Mouse (Mus musculus) CH12F3 (cell line): ENCODE data around the gene G3bp1.

Experiments
- in situ Hi-C: fragments of 300-500 bp; cut with MboI; formaldehyde crosslinking; loops from 2 replicates; pipeline ENCODE4 v1.14.3; 2020; ENCODE audit warnings: low sequenced_read_pairs

The G3bp1 gene

DNA sequence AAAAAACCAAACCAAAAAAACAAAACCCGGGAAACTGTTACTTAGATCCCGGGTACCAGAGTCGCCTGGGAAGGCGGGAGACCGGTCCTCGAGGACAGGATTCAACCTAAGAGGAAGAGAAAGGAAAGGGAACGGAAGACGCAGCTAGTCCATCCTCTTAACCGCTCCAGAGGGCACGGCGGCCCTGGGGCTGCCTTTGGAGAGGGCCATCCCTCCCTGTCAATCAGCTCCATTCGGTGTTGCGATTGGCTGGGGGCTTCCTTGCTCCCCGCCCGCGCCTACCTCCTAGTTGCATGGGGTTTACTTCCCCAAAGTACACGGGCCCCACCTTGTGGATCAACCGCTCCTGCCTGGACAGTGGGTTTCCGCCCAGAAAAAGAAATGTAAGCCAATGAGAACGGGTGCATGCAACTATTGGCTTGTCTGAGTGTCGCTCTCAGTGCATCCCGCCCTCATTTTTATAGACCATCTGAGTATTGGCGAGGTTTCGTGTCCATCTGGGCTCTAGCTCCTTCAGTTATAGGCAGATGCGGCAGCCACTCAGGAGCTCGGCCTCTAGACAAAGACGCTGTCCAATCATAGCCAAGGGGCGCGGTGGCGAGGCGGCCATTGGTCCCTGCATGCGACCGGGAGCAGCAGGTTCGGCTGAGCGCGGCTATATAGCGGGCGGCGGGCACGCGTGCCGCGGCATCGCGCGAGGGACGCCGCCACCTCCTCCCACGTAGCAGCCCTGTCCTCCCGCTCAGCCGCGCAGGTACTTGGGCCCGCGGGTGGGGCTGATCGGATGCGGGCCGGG lies at the start of gene G3bp1:
G3bp1 (plus strand) TSS at position 638 of the 796 bp plus-strand sequence.
- in situ Hi-C loops = no loop called here

DNA sequence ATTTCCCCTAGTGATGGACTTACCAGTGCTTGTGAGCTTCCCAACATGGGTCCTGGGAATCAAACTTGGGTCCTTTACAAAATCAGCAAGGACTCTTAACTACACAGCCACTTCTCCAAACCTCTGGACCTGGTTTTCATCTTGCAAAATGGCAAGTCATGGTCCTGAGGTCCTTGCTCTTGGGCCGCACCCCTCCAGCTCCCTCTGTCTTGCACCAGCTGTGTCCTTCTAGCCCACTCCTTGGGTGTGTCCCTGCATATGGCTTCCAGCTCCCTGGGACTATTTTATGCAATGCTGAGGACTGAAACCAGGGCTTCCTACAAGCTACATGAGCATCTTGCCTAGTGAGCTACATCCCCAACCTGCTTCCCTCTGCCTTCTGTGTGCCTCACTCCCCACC lies 46.5 kb upstream of the G3bp1 start, which contains the start of gene Sparc:
Sparc (minus strand) TSS at position 206 of the 400 bp plus-strand sequence.
- in situ Hi-C loops = no loop called here

DNA sequence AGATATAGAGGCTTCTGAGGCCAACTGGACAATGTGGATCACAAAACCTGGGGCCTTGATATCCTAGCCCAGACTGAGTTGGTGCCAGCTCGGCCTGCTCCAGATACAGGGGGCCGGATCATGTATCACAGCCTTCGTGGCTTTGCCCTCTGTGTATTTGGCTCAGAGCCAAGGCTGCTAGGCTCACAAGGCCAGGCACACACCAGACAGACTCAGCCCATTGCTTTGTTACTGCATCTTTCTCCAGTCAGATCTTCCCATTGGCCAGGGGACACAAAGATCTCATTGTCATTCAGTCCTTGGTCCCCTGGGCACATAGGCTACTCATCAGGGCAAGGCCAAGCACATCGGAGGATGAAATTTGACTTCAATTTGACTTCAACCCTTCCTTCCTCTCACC lies 45.7 kb upstream of the G3bp1 start:
- in situ Hi-C loops = no loop called here

DNA sequence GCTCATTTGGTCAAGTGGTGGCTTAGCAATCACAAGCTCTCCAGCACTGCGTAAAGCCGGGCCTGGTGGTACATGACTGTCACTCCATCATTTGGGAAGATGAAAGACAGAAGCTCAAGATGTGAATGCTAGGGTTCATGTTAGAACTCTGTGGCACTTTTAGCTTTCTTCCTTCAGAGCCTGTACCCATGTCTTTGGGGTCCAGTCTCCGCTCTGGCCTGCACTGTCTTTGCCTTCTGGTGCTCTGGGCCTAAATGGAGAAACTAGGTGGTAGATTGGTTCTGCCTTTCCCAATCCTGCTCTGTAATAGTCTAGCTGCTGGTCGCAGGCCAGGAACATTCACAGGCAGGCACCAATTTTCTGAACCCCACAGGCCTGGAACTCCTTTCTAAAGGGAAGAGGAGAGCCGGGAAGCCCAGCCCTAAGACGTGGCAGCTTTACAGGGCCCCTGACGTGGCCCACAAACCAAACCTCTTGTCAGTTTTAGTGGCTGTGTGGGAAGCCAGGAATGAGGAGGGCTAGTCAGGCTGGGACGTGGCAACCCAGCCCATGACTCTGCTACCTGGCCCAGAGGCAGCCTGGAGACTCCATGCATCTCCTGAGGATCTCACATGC lies 44.6 kb upstream of the G3bp1 start:
- in situ Hi-C loops = no loop called here

DNA sequence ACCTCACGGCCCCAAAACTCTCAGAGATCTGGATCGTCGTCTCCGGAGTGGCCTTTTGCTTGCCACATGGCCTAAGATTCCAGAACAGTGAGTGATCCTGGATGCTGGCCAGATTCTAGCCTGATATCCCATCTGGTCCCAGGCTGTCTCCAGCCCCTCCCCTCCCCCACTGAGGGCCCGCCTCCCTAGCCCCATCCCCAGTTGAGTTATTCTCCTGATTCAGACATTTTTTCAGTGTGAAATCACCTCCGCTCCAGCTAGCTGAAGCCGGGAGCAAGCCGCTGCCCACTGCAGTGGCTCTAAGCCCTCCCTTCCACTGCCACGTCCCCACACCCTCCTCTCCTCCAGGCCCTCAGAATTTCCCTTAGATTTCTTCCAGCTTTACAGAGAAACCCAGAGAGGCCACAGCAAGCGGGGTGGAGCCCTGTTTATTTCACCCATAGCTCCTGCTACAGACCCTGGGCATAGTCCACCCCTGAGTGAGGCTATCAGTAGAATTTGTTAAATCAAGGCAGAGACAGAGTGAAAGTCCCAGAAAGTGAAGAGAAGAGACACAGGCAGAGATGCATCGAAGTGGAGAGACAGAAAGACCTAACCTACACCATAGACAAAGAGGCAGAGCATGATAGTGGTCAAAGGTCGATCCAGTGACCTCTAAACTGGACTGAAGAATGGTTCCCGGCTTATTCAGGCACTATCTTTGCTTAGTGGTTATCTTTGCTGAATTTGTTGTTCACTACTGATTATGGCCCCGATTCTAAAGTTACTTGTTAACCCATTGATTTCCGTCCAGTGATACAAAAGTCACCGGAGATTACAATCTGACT lies 41.1 kb upstream of the G3bp1 start:
- in situ Hi-C loops = no loop called here

DNA sequence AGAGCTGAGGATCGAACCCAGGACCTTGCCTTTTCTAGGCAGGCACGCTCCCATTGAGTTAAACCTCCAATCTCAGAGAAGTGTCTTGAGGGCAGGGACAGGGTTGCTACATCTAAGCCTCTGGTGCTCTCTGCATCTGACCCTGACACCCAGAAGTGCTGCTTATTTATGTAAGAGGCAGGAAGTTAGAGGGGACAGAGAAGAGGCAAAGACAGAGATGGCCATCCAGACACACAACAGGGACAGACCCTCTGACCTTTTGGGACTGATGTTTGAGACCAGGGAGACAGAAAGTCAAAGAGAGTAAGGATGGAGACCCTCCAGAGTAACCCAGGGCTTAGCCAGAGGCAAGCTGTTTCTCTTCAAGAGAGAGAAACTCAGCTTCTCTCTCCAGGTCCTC lies 39.5 kb upstream of the G3bp1 start:
- in situ Hi-C loops = no loop called here

DNA sequence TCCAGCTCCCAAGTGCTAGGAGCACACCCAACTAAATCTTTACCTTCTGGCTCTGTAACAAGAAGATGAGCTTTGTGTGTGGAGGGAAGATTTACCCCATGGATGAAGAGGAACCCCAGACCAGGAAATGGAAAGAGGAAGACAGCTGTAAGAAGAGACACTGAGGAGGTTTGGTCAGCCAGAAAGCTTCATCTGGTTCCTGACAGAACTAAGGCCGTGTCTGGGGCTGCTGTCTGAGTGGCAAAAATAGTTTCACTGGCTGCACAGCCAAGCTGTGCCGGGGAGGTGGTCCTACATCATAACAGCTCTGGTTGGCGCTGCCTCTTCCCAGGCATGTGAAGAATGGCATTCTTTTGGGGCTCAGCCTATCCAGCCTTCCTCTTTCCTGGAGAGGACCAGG lies 36.5 kb upstream of the G3bp1 start:
- in situ Hi-C loops = no loop called here

DNA sequence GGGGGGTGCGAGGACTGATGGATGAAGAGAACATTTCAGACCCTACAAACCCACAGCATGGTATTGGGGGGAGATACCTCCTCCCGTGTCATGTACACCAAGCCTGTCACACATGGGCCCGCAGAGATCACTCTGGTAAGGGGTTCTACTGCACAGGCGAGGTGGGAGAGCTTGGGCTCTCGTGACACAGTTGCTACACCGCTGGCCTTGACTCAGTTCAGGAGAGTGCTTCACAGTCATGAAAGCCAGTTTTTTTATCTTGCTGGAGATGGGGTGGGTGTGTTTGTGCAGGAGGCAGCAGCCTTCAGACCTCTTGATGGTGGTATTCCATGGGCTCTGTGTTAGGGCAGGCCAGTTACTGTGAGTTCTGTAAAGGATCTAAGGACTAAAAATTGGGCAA lies 33.4 kb upstream of the G3bp1 start:
- in situ Hi-C loops = no loop called here

DNA sequence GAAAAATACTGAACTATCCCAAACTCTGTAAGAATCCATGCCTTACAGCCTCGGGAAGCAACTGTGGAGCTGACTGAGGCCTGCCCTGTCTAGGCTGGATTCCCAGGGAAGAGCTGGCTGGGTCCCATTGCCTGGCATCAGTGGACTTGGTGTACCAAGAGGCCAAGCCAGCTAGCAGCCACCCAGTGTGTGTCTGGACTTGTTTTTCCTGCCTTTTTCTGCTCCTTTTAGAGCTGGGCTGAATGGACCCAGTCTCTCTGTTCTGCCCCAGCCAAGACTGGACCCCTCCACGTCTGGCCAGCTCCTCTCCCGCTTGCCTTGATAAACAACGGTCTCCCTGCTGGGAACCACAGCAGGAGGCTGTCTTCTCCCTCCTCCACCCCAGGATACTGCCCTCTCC lies 31.5 kb upstream of the G3bp1 start:
- in situ Hi-C loops = no loop called here

DNA sequence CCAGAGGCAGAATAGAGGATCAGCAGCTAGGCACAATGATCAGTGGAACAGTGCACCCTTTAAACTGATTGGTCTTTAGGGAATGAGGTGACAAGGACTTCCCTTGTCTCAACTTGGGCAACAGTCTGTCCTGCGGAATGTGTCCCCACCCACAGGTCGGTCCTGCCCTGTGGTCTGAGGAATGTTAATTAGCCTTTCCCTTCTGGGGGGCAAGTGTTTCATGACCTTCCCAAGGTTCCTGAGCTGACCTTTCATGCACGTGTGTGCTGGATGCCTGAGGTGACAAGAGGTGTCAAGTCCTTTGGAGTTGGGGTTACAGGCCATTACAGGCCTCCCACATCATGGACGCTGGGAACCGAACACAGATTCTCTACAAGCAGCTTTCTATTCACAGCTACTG lies 29.8 kb upstream of the G3bp1 start:
- in situ Hi-C loops = no loop called here

DNA sequence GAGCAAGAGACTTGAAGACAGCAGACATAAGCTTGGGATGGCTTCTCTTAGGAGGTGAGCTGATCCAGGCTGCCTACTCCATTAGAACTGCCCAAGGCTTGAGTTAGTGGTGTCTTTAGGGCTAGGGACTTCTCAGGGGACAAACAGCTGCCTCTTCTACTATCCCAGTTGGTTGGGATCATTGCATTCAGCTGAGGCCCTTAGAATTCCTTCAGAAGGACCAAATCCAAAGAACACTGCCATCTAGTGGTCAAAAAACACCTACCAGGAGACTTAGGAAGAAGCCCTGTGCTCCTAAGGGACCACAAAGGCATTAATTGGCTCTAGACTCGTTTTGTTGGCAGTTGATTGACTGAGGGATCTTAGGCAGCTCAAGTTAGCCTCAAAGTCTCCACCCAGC lies 24.7 kb upstream of the G3bp1 start:
- in situ Hi-C loops = loop anchor here (5.0 kb wide), 1 partner anchor 62 kb away; no protein-coding TSS in a partner anchor

DNA sequence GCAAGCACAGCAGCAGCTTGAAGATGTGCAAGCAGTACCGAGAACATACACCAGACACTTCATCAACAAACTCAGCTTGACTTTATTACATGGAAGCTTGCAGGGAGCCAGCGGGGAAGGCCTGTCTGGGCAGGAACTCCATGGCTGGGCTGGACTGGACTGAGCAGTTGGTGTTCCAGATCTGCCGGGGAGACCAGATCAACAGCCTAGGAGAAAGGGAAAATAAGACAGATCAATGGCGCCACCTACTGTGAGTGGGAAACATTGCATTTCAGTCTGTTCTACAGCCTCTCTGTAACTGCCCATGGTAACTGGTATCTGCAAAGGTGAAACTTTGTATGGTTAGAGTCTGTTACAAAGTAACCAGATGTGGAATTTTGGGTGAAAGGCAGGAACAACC lies 22.9 kb upstream of the G3bp1 start:
- in situ Hi-C loops = loop anchor here (5.0 kb wide), 1 partner anchor 64 kb away; no protein-coding TSS in a partner anchor

DNA sequence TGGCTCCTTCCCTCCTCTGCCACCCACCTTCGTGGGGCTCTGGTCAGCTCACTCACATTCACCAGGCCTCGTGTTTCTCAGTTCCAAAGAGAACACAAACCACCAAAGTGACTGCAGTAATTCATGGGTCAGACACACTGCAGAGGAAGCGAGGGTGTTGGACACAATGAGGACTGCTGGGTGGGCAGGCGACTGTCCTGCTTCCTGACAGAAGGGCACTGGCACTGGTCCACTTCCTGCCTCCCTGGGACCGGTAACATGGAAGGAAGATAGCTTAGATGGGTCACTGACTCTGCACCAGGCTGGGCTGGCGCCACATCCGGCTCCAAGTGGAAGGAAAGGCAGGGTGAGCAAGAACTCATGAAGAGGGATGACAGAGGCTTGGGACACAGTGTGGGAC lies 20.0 kb upstream of the G3bp1 start:
- in situ Hi-C loops = loop anchor here (5.0 kb wide), 1 partner anchor 67 kb away; no protein-coding TSS in a partner anchor

DNA sequence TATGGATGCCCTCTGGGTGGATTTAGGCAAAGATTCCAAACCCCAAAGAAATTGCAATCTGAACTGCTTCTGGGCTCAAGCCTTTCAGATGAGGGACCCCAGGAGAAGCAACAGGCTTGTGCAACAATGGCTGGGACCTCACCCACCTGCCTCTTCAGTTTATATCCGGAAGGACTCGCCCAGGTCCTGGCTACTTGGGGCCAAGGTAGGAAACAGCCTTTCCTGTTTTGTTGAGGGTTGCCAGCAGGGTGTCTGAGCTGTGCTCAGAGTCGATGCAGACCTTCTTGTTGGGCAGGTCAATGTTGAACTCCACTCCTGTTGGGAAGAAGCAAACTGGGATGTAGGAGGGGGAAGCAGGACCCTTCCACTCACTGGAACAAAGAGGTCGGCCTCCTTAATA lies 19.2 kb upstream of the G3bp1 start:
- in situ Hi-C loops = no loop called here

DNA sequence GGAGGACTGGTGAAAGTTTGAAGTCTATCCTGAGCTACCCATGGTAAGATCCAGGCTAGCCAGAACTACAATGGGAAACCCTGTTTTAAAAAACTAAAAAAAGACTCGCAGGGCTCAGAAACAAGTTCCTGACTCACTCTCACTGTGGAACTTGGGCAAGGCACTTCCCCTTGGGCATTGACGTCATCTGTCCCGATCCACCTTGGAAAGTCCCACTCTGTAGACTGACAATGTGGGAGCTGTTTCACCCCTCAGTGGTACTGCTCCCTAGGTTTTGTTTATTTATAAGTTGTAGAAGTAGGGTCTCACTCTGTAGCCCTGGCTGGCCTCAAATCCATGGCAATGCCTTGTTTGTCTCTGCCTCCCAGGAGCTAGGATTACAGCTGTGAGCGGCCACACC lies 15.8 kb upstream of the G3bp1 start:
- in situ Hi-C loops = no loop called here

DNA sequence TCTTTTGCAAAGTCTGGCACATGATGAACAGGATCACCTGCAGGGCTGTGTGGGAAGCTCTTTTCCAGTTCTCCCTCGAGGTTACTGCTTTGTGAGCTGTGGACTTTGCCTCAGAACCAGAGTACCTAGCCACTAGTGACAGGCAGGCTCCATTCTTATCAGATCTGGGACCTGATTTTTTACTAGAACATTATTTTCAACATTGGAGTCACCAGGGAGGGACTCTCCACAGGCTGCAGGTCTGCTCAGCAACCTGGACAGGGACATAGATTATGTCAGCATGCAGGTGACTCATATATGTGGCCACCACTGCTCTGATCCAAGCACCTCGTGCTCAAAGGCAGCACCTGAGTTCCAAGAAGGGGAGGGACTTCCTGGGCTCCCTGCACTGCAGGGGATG lies 14.3 kb upstream of the G3bp1 start:
- in situ Hi-C loops = no loop called here

DNA sequence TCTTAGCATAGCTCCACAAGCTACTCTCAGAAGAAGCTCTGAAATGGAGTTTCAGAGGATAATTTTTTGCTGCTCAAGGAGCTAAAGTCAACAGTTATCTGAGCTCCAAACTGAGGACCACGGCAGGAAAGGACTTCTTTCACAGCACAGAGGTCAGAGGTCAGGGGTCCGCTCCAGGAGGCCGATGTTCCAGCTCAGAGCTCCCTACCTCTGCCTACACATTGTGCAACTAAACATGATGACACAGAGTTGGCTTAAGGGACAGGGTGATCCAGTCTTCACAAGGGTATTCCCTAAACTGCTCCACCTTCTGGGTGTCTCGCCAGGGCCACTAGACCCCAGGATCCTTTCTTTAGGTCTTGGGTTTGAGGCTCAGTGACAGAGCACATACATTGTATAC lies 11.0 kb upstream of the G3bp1 start:
- in situ Hi-C loops = no loop called here

DNA sequence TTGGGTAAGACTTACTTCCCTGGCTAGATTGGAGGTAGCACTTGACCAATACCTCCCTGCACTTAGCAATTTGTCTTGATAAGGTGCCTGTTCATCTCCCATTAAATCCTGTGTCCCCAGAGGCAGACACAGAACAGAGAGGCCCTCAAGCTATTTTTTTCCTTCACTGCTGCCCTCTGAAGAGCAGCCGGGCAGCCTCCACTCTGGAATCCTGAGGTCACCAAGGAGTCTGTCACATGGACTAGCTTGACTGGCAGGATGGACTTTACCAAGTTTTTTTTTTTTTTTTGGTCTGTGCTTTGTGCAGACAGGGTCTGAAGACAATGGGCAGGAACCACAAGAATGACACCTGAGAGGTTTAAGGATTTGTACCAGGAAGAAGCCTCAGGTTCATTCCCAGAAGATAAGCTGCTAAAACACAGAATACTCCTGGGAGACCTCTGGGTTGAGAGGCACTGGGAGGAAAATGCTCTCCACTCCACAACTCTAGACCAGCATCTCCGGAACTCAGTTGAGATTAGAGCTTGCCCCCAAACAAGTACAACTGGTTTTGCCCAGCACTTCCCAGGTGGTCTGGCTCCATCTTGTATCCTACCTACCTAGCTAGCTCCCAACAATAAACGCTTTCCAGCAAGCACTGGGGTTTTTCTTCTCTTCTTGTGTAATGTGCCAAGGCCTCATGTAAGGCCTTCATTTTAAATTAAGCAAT lies 9.5 kb upstream of the G3bp1 start:
- in situ Hi-C loops = no loop called here

DNA sequence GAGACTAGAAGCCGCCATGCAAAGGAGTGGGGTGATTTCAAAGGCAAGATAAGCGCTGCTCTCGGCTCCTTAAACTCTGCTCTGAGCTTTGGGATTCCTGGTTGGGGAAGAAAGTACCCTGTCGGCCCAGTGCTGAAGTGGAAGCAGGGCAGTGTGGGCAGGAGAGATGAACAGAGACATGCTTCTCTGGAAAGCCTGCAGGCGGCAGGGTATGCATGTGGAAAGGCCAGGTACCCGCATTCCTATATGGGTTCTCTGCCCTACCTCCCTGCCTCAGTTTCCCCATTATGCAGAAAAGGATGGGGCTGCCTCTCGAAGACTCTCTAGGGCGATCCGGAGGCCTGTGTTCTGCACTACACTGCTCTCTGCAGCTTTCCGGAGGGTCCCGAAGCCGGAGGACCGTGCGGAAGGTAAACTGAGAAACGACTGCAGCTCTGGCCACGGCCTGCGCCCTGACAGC lies 8.9 kb upstream of the G3bp1 start:
- in situ Hi-C loops = no loop called here

DNA sequence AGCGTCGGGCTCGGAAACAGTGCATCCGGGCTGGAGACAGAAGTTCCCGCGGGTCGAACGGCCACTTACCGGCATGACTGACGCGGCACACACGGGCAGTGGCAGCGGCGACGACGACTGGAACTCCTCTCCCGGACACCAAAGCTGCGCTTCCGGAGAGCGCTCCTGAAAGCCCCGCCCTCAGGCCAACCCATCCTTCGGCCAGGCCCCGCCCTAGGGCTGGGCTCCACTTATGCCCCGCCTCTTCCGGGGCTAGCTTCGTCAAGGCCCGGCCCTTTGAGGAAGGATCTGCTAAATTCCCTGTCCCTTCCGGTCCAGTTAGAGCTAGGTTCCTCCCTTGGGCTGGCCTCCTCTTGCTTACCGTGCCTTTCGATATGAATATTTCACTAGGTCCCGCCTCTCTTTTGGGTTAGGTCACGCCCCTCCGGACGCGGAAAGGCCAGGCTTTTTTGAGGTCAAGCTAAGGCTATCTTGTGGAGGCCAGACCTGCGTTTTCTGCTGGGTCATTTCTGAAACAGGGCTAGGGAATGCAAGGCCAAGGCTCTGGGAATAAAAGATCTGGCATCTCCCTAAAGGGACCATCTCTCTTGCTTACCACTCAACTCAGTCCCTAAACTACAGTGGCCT lies 8.4 kb upstream of the G3bp1 start, which contains the start of gene Atox1:
Atox1 (minus strand) TSS at position 221 of the 627 bp plus-strand sequence.
- in situ Hi-C loops = no loop called here
